21 mouse cellular contexts compared by ENCODE assay signal in genomic region chr2:35764328-35764727, GRCm38 (mm10).
A peak's percentile ranks its signal among the peaks of the same experiment; 100 is the strongest.
DNase-seq lines count a peak whose midpoint lies in the region; ATAC-seq and TF ChIP-seq lines count a peak whose summit lies in the region.
"Had no signal": no experiment of that assay in that cellular context is flagged by ENCODE, and none has a peak within 500 bp of the region (broad histone marks: within the 10 kb centered on the region; RNA-seq: fewer than 3 reads in every experiment).

No protein-coding gene starts in this region.

- intact Hi-C loops in heart, postnatal 25 days (cut with DNase I), result no loop called here

- H3K9ac ChIP-seq in lung, embryonic 14.5 days, result no peak overlapping the region
- no peak overlapping the region for H3K9ac ChIP-seq in lung, embryonic 16.5 days (ENCODE audit: low read length)
- H3K9ac ChIP-seq: embryonic facial prominence, embryonic 12.5 days; forebrain, embryonic 13.5 days; forebrain, embryonic 15.5 days; forebrain, postnatal 0 days had no signal

- H3K27ac ChIP-seq in lung, embryonic 14.5 days (ENCODE audit: low read depth), result no peak overlapping the region
- H3K27ac ChIP-seq in lung, embryonic 16.5 days (ENCODE audit: low read length), result no peak overlapping the region
- H3K27ac ChIP-seq: embryonic facial prominence, embryonic 10.5 days; embryonic facial prominence, embryonic 12.5 days; forebrain, embryonic 13.5 days; forebrain, embryonic 15.5 days had no signal

- no peaks in the 10 kb centered on the region for H3K27me3 ChIP-seq in lung, embryonic 14.5 days (ENCODE audit: insufficient read depth, low read length)
- no peaks in the 10 kb centered on the region for H3K27me3 ChIP-seq in lung, embryonic 16.5 days (ENCODE audit: control insufficient read depth, insufficient read depth, low read depth, low read length)
- H3K27me3 ChIP-seq: forebrain, embryonic 13.5 days; forebrain, embryonic 15.5 days; Patski had no signal

- H3K36me3 ChIP-seq in lung, embryonic 14.5 days (ENCODE audit: insufficient read depth), result no peaks in the 10 kb centered on the region
- no peaks in the 10 kb centered on the region for H3K36me3 ChIP-seq in lung, embryonic 16.5 days (ENCODE audit: control insufficient read depth, insufficient read depth, low read length)
- H3K36me3 ChIP-seq: embryonic facial prominence, embryonic 10.5 days; embryonic facial prominence, embryonic 12.5 days; forebrain, embryonic 15.5 days had no signal

- H3K4me1 ChIP-seq in lung, embryonic 14.5 days (ENCODE audit: insufficient read depth), result no peaks in the 10 kb centered on the region
- 0 out of 2 replicates have a peak, but pooled peaks cover 3% of the 10 kb centered on the region for H3K4me1 ChIP-seq in lung, embryonic 16.5 days (replicated peaks; ENCODE audit: control insufficient read depth, insufficient read depth, low read length)

- 18% methylated on average over 8 of the region's 8 CpGs for WGBS in lung, embryonic 14.5 days
- WGBS in lung, embryonic 16.5 days, result 26% methylated on average over 8 of the region's 8 CpGs

- H3K4me3 ChIP-seq in lung, embryonic 14.5 days (ENCODE audit: low read depth, low read length), result no peak overlapping the region
- no peak overlapping the region for H3K4me3 ChIP-seq in lung, embryonic 16.5 days (ENCODE audit: low read length)
- H3K4me3 ChIP-seq: embryonic facial prominence, embryonic 10.5 days; embryonic facial prominence, embryonic 12.5 days; forebrain, embryonic 13.5 days; forebrain, embryonic 15.5 days had no signal

- H3K9me3 ChIP-seq in lung, embryonic 14.5 days (ENCODE audit: low read depth, low read length), result no peaks in the 10 kb centered on the region
- H3K9me3 ChIP-seq in lung, embryonic 16.5 days (ENCODE audit: control insufficient read depth, low read length), result peaks cover 2% of the 10 kb centered on the region; the same call in 1 of the 2 replicates
- H3K9me3 ChIP-seq: embryonic facial prominence, embryonic 10.5 days; embryonic facial prominence, embryonic 12.5 days; forebrain, embryonic 13.5 days; forebrain, embryonic 15.5 days had no signal

- DNase-seq in lung, embryonic 14.5 days, result peak; percentile 41
- no peak for DNase-seq in lung, adult 18-20 months
- DNase-seq in lung, postnatal 14 days, result no peak
- DNase-seq in lung, postnatal 10 days, result peak; percentile 44
- no peak for DNase-seq in lung, postnatal 36 days
- no peak for DNase-seq in heart, postnatal 25 days (ENCODE audit: low spot score)
- DNase-seq: adrenal gland, adult 8-10 months; adrenal gland, postnatal 25 days; cerebellum, adult 11-12 months; cerebellum, adult 2 months; cerebellum, adult 9-10 months; cerebellum, postnatal 10 days; cerebellum, postnatal 25 days; forebrain, postnatal 0 days had no signal

- ATAC-seq in lung, embryonic 14.5 days (ENCODE audit: insufficient read depth), result peak; percentile 32; the same call in 1 of the 2 replicates
- peak; percentile 65 for ATAC-seq in lung, embryonic 16.5 days (ENCODE audit: low read depth)
- ATAC-seq: activated CD4-positive, CD25-positive, alpha-beta regulatory T cell, adult 4 months; forebrain, embryonic 13.5 days; forebrain, embryonic 15.5 days; forebrain, postnatal 0 days; Patski had no signal

- TF ChIP-seq CTCF in lung, embryonic 14.5 days (IDR thresholded peaks at IDR 0.05; ENCODE audit: low read depth), result no peak

- 0 out of 2 replicates have a peak overlapping the region, but pooled peaks have one; percentile 7 for H3K4me2 ChIP-seq in lung, embryonic 14.5 days
- no peak overlapping the region for H3K4me2 ChIP-seq in lung, embryonic 16.5 days (ENCODE audit: low read depth, low read length)
- H3K4me2 ChIP-seq: embryonic facial prominence, embryonic 12.5 days; forebrain, embryonic 13.5 days; forebrain, embryonic 15.5 days had no signal

Comparison
In these comparisons a context has a peak if more than half of its experiments do, and no peak if none do; other contexts are left out.
1. DNase-seq: peak in lung, embryonic 14.5 days (single experiment) and lung, postnatal 10 days (single experiment); none in lung, adult 18-20 months (0 of 2), lung, postnatal 14 days (single experiment), lung, postnatal 36 days (single experiment) and heart, postnatal 25 days (single experiment).